Mouse (Mus musculus): ENCODE measurements at regions not wholly inside any gene's neighbourhood (a gene's known extent, or its start where the extent isn't known, plus 50 kb on each side); places are given as distances from the start of the nearest gene placed in this dataset.
A peak's percentile ranks its signal among the peaks of the same experiment; 100 is the strongest.

DNA sequence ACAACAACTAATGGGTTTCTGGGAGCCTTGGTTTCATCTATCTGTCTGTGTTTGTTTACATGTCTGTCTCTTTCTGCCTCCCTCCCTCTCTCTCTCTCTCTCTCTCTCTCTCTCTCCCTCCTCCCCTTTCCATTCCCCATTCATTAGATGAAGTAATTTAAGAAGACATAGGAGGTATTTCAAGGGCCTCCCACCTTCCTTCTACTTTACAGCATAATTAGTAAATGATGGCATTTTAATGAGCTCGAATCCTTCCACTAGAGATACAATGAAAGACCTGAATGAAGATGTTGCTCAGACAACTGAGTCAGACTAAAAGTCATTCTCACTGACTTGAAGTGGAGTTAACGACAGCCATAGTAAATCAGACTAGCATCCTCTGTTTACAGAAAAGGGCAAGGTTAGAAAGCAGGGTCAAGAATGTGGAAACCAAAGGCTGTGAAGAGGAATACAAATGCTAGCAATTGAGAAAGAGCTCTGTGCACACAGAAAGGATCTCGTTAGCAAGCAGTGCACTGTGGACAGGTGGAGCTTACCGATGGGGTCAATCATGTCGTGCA, 111.1 kb upstream of the Ccn2 start:
- Histone ChIP-seq H3K27me3 (replicated peaks; ENCODE audit: low read depth, poor library complexity, severe bottlenecking) (no peaks in the 10 kb centered on the region), H3K9me3 (no peaks in the 10 kb centered on the region), H3K27ac (replicated peaks) (no peak overlapping the region; the same call in 1 of the 2 replicates), H3K4me1 (peaks cover 41% of the 10 kb centered on the region), H3K36me3 (replicated peaks) (no peaks in the 10 kb centered on the region), H3K4me3 (no peak overlapping the region)
- no peak for DNase-seq (ENCODE audit: low spot score)
- 25% methylated on average over 5 of the region's 5 CpGs for WGBS

GRCm38 (mm10) chr10:24485461-24485860, 109.8 kb upstream of the Ccn2 start:
- H3K4me1 ChIP-seq, result peaks cover 41% of the 10 kb centered on the region
- no peaks in the 10 kb centered on the region for H3K27me3 ChIP-seq (replicated peaks; ENCODE audit: low read depth, poor library complexity, severe bottlenecking)
- no peaks in the 10 kb centered on the region for H3K9me3 ChIP-seq
- DNase-seq (ENCODE audit: low spot score), result no peak
- H3K36me3 ChIP-seq (replicated peaks), result no peaks in the 10 kb centered on the region
- H3K4me3 ChIP-seq, result no peak overlapping the region
- H3K27ac ChIP-seq (replicated peaks), result no peak overlapping the region
- 82% methylated on average over 5 of the region's 5 CpGs for WGBS

DNA sequence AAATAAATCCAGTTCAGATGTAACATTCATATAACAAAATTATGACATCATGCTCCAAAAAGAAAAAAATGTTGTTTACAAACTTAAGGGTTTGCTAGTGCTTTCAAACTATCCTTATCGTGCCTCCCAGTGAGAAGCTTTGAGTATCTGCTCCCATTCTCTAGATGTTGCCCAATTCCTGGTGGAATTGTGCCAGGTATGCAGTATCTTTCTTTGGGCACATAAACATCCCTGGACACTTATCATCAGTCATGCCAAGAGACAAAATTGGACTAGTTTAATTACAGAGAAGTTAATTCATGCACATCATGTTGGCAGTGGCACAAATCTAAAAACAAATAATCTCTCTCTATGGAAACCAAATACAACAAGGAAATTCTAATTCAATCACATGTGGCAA, 109.0 kb upstream of the Ccn2 start:
- no peak overlapping the region for H3K4me3 ChIP-seq

DNA sequence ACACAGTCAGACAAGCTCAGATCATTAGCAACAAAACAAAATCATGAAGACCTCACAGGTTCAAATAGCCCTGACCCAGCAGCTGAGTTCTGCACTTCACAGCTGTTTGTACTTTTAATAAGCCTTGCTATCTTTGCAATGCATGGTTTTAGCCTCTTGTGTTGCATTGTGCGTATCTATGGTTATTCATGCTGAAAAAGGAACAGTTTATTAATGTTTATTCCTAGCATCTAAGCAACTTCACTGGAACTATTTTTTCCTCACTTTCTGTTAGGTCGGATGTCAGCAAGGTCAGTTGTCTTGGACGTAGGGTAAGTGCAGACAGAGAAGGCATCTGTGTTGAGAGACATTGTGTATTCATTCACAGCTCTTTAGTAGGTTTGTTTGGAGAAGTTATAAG, 107.3 kb upstream of the Ccn2 start:
- H3K9me3 ChIP-seq, result no peaks in the 10 kb centered on the region
- no peak overlapping the region for H3K4me3 ChIP-seq
- WGBS, result 71% methylated on average over 3 of the region's 3 CpGs
- H3K27ac ChIP-seq (replicated peaks), result no peak overlapping the region
- no peak for DNase-seq (ENCODE audit: low spot score)
- H3K36me3 ChIP-seq (replicated peaks), result no peaks in the 10 kb centered on the region
- no peaks in the 10 kb centered on the region for H3K27me3 ChIP-seq (replicated peaks; ENCODE audit: low read depth, poor library complexity, severe bottlenecking)
- peaks cover 25% of the 10 kb centered on the region for H3K4me1 ChIP-seq

More for the DNA sequence above, 109.0 kb upstream of the Ccn2 start:
- Histone ChIP-seq H3K27me3 (replicated peaks; ENCODE audit: low read depth, poor library complexity, severe bottlenecking) (no peaks in the 10 kb centered on the region), H3K27ac (replicated peaks) (no peak overlapping the region), H3K4me1 (peaks cover 40% of the 10 kb centered on the region), H3K9me3 (no peaks in the 10 kb centered on the region), H3K36me3 (replicated peaks) (no peaks in the 10 kb centered on the region)
- DNase-seq (ENCODE audit: low spot score), result no peak
- WGBS, result 94% methylated on average over 1 of the region's 1 CpGs

GRCm38 (mm10) chr10:24490432-24490831, 104.8 kb upstream of the Ccn2 start:
- no peak for DNase-seq (ENCODE audit: low spot score)
- H3K27ac ChIP-seq (replicated peaks), result no peak overlapping the region
- no peak overlapping the region for H3K4me3 ChIP-seq
- 81% methylated on average over 2 of the region's 2 CpGs for WGBS
- peaks cover 7% of the 10 kb centered on the region for H3K4me1 ChIP-seq
- no peaks in the 10 kb centered on the region for H3K36me3 ChIP-seq (replicated peaks)
- no peaks in the 10 kb centered on the region for H3K27me3 ChIP-seq (replicated peaks; ENCODE audit: low read depth, poor library complexity, severe bottlenecking)
- H3K9me3 ChIP-seq, result no peaks in the 10 kb centered on the region

DNA sequence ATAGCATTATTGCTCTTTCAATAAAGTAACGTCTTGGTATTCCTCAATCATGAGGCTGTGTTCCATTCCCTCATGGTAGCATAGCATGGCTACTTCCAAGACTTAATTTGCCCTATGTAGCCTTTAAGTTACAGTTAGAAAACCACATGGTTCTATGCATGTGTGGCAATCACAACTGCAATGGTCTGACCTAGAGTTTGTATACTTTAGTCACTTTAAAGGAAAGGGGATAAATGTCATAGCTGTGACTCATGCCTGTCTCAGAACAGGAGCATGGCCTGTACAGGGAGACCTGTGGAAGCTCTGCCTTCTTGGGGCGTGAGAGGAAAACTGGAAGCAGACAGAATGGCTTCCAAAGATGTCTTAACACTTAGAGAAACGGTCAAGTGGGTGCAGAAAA, 103.4 kb upstream of the Ccn2 start:
- H3K4me1 ChIP-seq, result peaks cover 3% of the 10 kb centered on the region; the same call in 1 of the 2 replicates
- DNase-seq (ENCODE audit: low spot score), result no peak
- 87% methylated on average over 3 of the region's 3 CpGs for WGBS
- no peak overlapping the region for H3K27ac ChIP-seq (replicated peaks)
- no peaks in the 10 kb centered on the region for H3K9me3 ChIP-seq
- H3K27me3 ChIP-seq (replicated peaks; ENCODE audit: low read depth, poor library complexity, severe bottlenecking), result no peaks in the 10 kb centered on the region
- no peak overlapping the region for H3K4me3 ChIP-seq
- no peaks in the 10 kb centered on the region for H3K36me3 ChIP-seq (replicated peaks)

DNA sequence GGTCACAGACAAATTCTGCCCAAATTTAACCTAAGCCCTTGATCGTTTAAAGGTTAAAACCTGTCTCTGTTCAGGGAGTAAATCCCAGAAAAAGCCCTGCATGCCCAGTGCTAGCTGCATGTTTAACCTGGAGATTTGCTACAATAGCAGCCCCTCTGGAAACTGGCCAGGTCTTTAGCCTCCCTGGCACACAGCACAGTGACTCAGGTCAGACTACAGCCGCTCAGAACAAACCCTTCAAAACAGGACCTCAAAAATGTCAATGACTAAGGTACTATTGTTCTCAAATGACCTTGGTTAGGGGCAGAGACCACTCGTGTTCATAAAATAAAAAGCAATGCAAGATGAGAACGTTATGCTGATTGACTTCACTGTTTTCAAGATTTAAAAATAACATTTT, 101.8 kb upstream of the Ccn2 start:
- Histone ChIP-seq H3K4me1 (peaks cover 3% of the 10 kb centered on the region; the same call in 1 of the 2 replicates), H3K27me3 (replicated peaks; ENCODE audit: low read depth, poor library complexity, severe bottlenecking) (no peaks in the 10 kb centered on the region), H3K9me3 (no peaks in the 10 kb centered on the region), H3K27ac (replicated peaks) (peak overlapping the region; percentile 24; the same call in 1 of the 2 replicates), H3K4me3 (no peak overlapping the region), H3K36me3 (replicated peaks) (no peaks in the 10 kb centered on the region)
- DNase-seq (ENCODE audit: low spot score), result no peak
- WGBS, result 64% methylated on average over 4 of the region's 4 CpGs

DNA sequence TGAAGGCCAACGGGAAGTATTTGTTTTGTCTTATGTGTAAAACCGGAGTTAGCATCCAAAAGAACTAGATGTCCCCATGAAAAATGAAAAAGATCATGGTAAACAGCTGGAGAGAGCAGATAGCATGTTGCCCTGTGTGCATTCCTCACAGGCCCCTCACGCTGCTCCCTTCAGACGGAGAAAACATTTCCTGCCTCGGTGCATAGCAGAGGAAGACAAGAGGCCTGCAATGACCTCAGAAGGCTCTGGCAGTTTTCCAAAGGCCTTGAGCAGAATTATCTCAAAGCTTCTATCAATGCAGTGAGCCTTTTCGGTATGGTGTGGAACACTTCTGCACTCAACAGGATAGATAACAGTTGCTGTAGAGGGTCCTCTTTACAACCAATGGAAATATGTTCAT, 101.3 kb upstream of the Ccn2 start:
- H3K27ac ChIP-seq (replicated peaks), result no peak overlapping the region
- no peaks in the 10 kb centered on the region for H3K27me3 ChIP-seq (replicated peaks; ENCODE audit: low read depth, poor library complexity, severe bottlenecking)
- H3K4me1 ChIP-seq, result peaks cover 3% of the 10 kb centered on the region; the same call in 1 of the 2 replicates
- no peaks in the 10 kb centered on the region for H3K36me3 ChIP-seq (replicated peaks)
- no peaks in the 10 kb centered on the region for H3K9me3 ChIP-seq
- no peak overlapping the region for H3K4me3 ChIP-seq
- 71% methylated on average over 6 of the region's 6 CpGs for WGBS
- no peak for DNase-seq (ENCODE audit: low spot score)

GRCm38 (mm10) chr10:24519795-24520512, 75.3 kb upstream of the Ccn2 start:
- Histone ChIP-seq H3K27me3 (replicated peaks; ENCODE audit: low read depth, poor library complexity, severe bottlenecking) (no peaks in the 10 kb centered on the region), H3K36me3 (replicated peaks) (no peaks in the 10 kb centered on the region), H3K9me3 (0 out of 2 replicates have a peak, but pooled peaks cover 2% of the 10 kb centered on the region), H3K27ac (replicated peaks) (no peak overlapping the region), H3K4me1 (no peaks in the 10 kb centered on the region; the same call in 1 of the 2 replicates), H3K4me3 (no peak overlapping the region)
- WGBS, result 91% methylated on average over 11 of the region's 11 CpGs
- no peak for DNase-seq (ENCODE audit: low spot score)

GRCm38 (mm10) chr10:24520515-24520914, 74.7 kb upstream of the Ccn2 start:
- H3K4me1 ChIP-seq, result no peaks in the 10 kb centered on the region; the same call in 1 of the 2 replicates
- no peak overlapping the region for H3K4me3 ChIP-seq
- 0 out of 2 replicates have a peak, but pooled peaks cover 2% of the 10 kb centered on the region for H3K9me3 ChIP-seq
- WGBS, result 83% methylated on average over 3 of the region's 3 CpGs
- no peak overlapping the region for H3K27ac ChIP-seq (replicated peaks)
- no peak for DNase-seq (ENCODE audit: low spot score)
- H3K36me3 ChIP-seq (replicated peaks), result no peaks in the 10 kb centered on the region
- no peaks in the 10 kb centered on the region for H3K27me3 ChIP-seq (replicated peaks; ENCODE audit: low read depth, poor library complexity, severe bottlenecking)

- Histone ChIP-seq H3K36me3 (replicated peaks) (no peaks in the 10 kb centered on the region), H3K9me3 (no peaks in the 10 kb centered on the region), H3K27me3 (replicated peaks; ENCODE audit: low read depth, poor library complexity, severe bottlenecking) (no peaks in the 10 kb centered on the region), H3K4me1 (no peaks in the 10 kb centered on the region), H3K27ac (replicated peaks) (no peak overlapping the region), H3K4me3 (no peak overlapping the region)
- no peak for DNase-seq (ENCODE audit: low spot score)
- WGBS, result 88% methylated on average over 2 of the region's 2 CpGs
Measured at GRCm38 (mm10) chr10:24532776-24533175, 62.5 kb upstream of the Ccn2 start.

DNA sequence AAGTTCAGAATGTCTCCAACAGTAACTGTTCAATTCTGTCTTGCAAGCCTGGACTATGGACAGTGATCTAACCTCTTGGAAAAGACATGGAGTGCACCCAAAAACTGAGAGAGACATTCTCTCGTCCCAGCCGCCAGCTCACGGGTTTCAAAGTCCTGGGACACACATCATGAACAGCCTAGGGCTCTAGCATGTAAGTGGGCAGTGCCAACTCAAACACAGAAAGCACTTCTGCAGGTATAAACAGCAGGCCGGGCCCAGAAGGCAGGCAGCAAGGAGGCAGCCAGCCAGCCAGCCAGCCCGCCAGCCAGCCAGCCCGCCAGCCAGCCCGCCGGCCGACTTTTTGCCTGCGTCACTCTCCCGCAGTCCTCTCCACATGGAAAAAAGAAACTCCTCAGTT, 60.3 kb upstream of the Ccn2 start:
- no peaks in the 10 kb centered on the region for H3K9me3 ChIP-seq
- H3K27ac ChIP-seq (replicated peaks), result no peak overlapping the region
- H3K36me3 ChIP-seq (replicated peaks), result no peaks in the 10 kb centered on the region
- no peak overlapping the region for H3K4me3 ChIP-seq
- no peak for DNase-seq (ENCODE audit: low spot score)
- H3K4me1 ChIP-seq, result peaks cover 2% of the 10 kb centered on the region; the same call in 1 of the 2 replicates
- no peaks in the 10 kb centered on the region for H3K27me3 ChIP-seq (replicated peaks; ENCODE audit: low read depth, poor library complexity, severe bottlenecking)
- 92% methylated on average over 11 of the region's 11 CpGs for WGBS

GRCm38 (mm10) chr10:24535461-24535860, 59.8 kb upstream of the Ccn2 start:
- Histone ChIP-seq H3K27me3 (replicated peaks; ENCODE audit: low read depth, poor library complexity, severe bottlenecking) (no peaks in the 10 kb centered on the region), H3K4me1 (peaks cover 2% of the 10 kb centered on the region; the same call in 1 of the 2 replicates), H3K9me3 (no peaks in the 10 kb centered on the region), H3K36me3 (replicated peaks) (no peaks in the 10 kb centered on the region), H3K27ac (replicated peaks) (no peak overlapping the region), H3K4me3 (no peak overlapping the region)
- no peak for DNase-seq (ENCODE audit: low spot score)
- WGBS, result 93% methylated on average over 6 of the region's 6 CpGs

All from embryonic facial prominence, embryonic 10.5 days (tissue).